Mouse (Mus musculus): ENCODE measurements at regions not wholly inside any gene's neighbourhood (a gene's known extent, or its start where the extent isn't known, plus 50 kb on each side); places are given as distances from the start of the nearest gene placed in this dataset.
A peak's percentile ranks its signal among the peaks of the same experiment; 100 is the strongest.

DNA sequence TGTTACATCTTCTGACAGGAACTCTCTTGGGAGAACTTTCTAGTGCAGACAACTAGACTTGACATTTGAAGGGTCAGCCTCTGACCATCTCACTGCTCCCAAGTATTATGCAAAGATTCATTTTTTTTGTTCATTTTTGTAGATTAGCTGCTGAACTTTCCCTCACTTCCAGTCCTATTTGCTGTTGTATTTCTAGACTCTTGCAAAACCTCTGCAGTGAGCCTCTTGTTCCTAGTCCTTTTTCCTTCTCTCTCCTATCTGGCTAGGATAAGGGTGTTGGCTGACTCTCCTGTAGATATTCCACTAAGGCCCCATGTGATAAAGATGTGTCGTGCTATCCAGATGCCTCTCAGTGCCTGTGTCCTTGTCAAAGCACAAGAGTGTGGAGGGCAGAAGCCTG, 198.5 kb upstream of the Cpeb2 start:
- H3K4me1 ChIP-seq (ENCODE audit: control insufficient read depth, insufficient read depth, low read length) = no peaks in the 10 kb centered on the region; the same call in 1 of the 2 replicates
- WGBS = 61% methylated on average over 1 of the region's 1 CpGs
- TF ChIP-seq CTCF (IDR thresholded peaks at IDR 0.05; ENCODE audit: control insufficient read depth, insufficient read depth, low read length) (no peak), POLR2A (IDR thresholded peaks at IDR 0.05; ENCODE audit: borderline replicate concordance, control insufficient read depth, low read depth, low read length) (no peak)
- no peak overlapping the region for H3K27ac ChIP-seq (ENCODE audit: control insufficient read depth, insufficient read depth, low read depth, low read length, poor library complexity)
- H3K4me3 ChIP-seq (replicated peaks; ENCODE audit: control insufficient read depth, low read depth, low read length) = no peak overlapping the region

DNA sequence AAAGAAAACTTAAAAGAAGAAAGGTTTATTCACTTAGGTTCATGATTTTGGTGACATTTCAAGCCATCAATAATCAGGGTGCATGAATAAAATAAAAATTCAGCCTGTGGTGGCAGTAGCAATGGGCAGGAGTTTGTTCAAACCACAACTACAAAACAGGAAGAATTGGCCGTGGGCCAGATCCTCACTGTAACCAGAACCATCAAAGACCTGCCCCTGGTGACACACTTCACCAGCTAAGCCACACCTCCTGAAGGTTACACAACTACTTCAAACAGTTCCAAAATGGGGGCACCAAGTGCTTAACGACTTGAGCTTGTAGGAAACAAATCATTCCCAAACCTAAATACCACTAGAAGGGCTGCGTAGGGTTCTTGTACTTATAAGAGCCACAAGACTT, 195.4 kb upstream of the Cpeb2 start:
- TF ChIP-seq POLR2A (IDR thresholded peaks at IDR 0.05; ENCODE audit: borderline replicate concordance, control insufficient read depth, low read depth, low read length) (no peak), CTCF (IDR thresholded peaks at IDR 0.05; ENCODE audit: control insufficient read depth, insufficient read depth, low read length) (no peak)
- no peak overlapping the region for H3K27ac ChIP-seq (ENCODE audit: control insufficient read depth, insufficient read depth, low read depth, low read length, poor library complexity)
- WGBS = 31% methylated on average over 3 of the region's 3 CpGs

DNA sequence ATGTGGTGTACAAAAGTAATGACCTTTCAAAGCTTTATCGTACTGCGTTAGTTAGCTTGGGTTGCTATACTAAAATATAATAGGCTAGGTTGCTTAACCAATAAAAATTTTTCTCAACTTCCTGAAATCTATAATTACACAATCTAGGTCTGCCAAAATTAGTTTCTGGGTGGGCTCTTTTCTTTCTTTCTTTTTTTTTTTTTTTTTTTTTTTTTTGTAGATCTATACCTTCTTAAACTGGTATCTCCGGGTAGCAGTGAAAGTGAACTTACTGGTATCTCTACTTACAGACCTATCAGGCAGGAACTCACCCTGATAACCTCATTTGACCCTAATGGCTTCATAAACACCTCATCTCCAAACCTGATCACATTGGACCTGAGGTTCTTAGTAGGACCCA, 193.4 kb upstream of the Cpeb2 start:
- WGBS = 36% methylated on average over 3 of the region's 3 CpGs
- Histone ChIP-seq H3K4me3 (replicated peaks; ENCODE audit: control insufficient read depth, low read depth, low read length) (no peak overlapping the region), H3K4me1 (ENCODE audit: control insufficient read depth, insufficient read depth, low read length) (peaks cover 2% of the 10 kb centered on the region; the same call in 1 of the 2 replicates), H3K27ac (ENCODE audit: control insufficient read depth, insufficient read depth, low read depth, low read length, poor library complexity) (no peak overlapping the region)
- TF ChIP-seq CTCF (IDR thresholded peaks at IDR 0.05; ENCODE audit: control insufficient read depth, insufficient read depth, low read length) = no peak
- no peak for TF ChIP-seq POLR2A (IDR thresholded peaks at IDR 0.05; ENCODE audit: borderline replicate concordance, control insufficient read depth, low read depth, low read length)

More for the DNA sequence above, 195.4 kb upstream of the Cpeb2 start:
- Histone ChIP-seq H3K4me1 (ENCODE audit: control insufficient read depth, insufficient read depth, low read length) (peaks cover 2% of the 10 kb centered on the region; the same call in 1 of the 2 replicates), H3K4me3 (replicated peaks; ENCODE audit: control insufficient read depth, low read depth, low read length) (no peak overlapping the region)

DNA sequence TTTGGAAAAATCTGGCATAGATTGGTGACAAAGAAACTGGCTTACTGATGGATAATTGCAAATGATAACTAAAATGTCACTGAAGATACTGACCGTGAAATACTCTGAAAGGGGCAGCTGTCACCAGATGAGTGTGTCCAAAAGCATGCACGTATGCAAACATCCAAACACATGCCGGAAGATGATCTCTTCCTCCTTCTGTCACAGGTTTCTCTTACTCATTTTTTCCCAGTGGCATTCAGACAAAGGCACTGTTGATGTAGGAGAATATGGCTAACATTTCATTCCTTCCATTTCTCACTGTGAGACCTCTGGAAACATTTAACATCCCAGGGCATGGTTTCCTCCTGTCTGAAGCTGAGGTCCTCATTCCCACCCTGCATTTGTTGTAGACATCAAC, 190.4 kb upstream of the Cpeb2 start:
- TF ChIP-seq POLR2A (IDR thresholded peaks at IDR 0.05; ENCODE audit: borderline replicate concordance, control insufficient read depth, low read depth, low read length) (no peak), CTCF (IDR thresholded peaks at IDR 0.05; ENCODE audit: control insufficient read depth, insufficient read depth, low read length) (no peak)
- H3K4me1 ChIP-seq (ENCODE audit: control insufficient read depth, insufficient read depth, low read length) = peaks cover 2% of the 10 kb centered on the region; the same call in 1 of the 2 replicates
- WGBS = 59% methylated on average over 3 of the region's 3 CpGs
- H3K27ac ChIP-seq (ENCODE audit: control insufficient read depth, insufficient read depth, low read depth, low read length, poor library complexity) = no peak overlapping the region
- no peak overlapping the region for H3K4me3 ChIP-seq (replicated peaks; ENCODE audit: control insufficient read depth, low read depth, low read length)

DNA sequence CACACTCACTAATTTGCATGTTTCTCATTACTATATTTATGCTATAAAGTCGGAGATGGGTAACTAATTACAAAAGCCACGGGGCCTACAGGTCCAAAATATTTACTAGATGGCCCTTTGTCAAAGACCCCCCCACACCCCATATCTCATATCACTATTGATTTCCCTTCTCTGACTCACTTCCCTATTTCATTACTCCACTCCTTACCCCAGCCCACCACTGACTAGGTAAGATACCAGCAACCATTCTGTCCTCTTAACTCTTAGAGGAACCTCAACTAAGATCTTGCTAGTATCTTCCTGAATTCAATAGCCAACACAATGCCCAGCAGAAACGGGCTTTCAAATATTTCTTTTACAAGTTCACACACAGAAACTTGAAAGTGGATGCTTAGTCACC, 187.1 kb upstream of the Cpeb2 start:
- H3K4me1 ChIP-seq (ENCODE audit: control insufficient read depth, insufficient read depth, low read length) = peaks cover 4% of the 10 kb centered on the region; the same call in 1 of the 2 replicates
- H3K4me3 ChIP-seq (replicated peaks; ENCODE audit: control insufficient read depth, low read depth, low read length) = no peak overlapping the region
- WGBS = 33% methylated on average over 3 of the region's 3 CpGs
- no peak overlapping the region for H3K27ac ChIP-seq (ENCODE audit: control insufficient read depth, insufficient read depth, low read depth, low read length, poor library complexity)
- no peak for TF ChIP-seq POLR2A (IDR thresholded peaks at IDR 0.05; ENCODE audit: borderline replicate concordance, control insufficient read depth, low read depth, low read length)
- no peak for TF ChIP-seq CTCF (IDR thresholded peaks at IDR 0.05; ENCODE audit: control insufficient read depth, insufficient read depth, low read length)

DNA sequence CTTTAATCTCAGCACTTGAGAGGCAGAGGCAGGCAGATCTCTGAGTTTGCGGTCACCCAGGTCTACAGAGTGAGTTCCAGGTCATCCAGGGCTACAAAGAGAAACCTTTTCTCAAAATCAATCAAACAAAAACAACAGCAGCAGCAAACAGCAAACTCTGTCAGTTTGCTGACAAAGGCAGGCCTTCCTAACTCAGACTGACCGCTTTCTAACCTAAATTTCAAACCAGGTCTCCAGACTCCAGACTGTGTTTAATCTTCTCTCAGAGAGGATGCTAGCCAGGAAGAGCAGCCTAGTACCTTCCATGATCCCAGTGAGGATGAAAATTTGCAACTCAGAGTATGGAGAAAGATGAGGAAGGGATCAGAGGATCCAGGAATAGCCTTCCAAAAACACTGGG, 185.7 kb upstream of the Cpeb2 start:
- H3K27ac ChIP-seq (ENCODE audit: control insufficient read depth, insufficient read depth, low read depth, low read length, poor library complexity) = no peak overlapping the region
- TF ChIP-seq POLR2A (IDR thresholded peaks at IDR 0.05; ENCODE audit: borderline replicate concordance, control insufficient read depth, low read depth, low read length) (no peak), CTCF (IDR thresholded peaks at IDR 0.05; ENCODE audit: control insufficient read depth, insufficient read depth, low read length) (no peak)
- WGBS = 90% methylated on average over 2 of the region's 2 CpGs
- H3K4me1 ChIP-seq (ENCODE audit: control insufficient read depth, insufficient read depth, low read length) = peaks cover 4% of the 10 kb centered on the region; the same call in 1 of the 2 replicates
- no peak overlapping the region for H3K4me3 ChIP-seq (replicated peaks; ENCODE audit: control insufficient read depth, low read depth, low read length)

DNA sequence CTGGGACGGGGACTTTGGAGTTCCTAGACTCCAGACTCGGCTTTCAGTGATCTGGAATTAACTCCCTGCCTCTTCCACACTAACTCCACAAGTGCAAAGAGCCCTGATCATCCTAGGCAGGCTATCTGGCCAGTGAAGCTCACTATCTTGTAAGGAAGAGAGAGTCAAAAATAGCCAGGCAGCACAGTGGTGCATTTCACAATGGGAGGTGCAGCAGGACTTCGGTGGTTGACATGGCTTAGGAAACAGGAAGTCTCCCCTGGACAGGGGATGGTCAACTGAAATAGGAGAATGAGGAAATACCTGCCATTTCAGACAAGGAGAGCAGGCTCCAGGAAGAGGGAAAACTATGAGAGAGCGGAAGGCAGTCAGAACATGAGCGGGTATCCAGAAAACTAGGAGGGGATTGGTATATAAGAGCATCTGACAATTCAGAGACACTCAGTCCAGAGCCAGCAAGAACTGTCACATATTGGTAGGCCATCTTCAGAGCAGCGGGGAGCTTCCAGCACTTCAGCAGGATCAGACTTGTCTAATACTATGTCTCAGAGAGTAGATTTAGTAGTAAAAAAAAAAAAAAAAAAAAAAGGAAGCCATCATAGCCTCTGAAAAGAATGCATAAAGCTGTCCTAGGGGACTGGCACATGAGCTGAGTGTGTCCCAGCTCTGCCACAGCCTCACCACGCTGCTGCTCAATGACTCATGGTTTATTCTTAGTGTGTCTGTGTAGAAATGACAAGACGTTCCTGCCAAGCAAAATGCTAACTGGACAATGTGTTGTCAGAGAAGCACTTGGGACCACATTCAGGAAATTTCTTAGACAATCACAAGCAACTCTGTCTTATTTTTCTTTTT, 184.5 kb upstream of the Cpeb2 start:
- Histone ChIP-seq H3K4me1 (ENCODE audit: control insufficient read depth, insufficient read depth, low read length) (peaks cover 4% of the 10 kb centered on the region; the same call in 1 of the 2 replicates), H3K27ac (ENCODE audit: control insufficient read depth, insufficient read depth, low read depth, low read length, poor library complexity) (peak overlapping the region; percentile 70; the same call in 1 of the 2 replicates), H3K4me3 (replicated peaks; ENCODE audit: control insufficient read depth, low read depth, low read length) (no peak overlapping the region)
- TF ChIP-seq CTCF (IDR thresholded peaks at IDR 0.05; ENCODE audit: control insufficient read depth, insufficient read depth, low read length) = no peak
- 26% methylated on average over 8 of the region's 8 CpGs for WGBS

DNA sequence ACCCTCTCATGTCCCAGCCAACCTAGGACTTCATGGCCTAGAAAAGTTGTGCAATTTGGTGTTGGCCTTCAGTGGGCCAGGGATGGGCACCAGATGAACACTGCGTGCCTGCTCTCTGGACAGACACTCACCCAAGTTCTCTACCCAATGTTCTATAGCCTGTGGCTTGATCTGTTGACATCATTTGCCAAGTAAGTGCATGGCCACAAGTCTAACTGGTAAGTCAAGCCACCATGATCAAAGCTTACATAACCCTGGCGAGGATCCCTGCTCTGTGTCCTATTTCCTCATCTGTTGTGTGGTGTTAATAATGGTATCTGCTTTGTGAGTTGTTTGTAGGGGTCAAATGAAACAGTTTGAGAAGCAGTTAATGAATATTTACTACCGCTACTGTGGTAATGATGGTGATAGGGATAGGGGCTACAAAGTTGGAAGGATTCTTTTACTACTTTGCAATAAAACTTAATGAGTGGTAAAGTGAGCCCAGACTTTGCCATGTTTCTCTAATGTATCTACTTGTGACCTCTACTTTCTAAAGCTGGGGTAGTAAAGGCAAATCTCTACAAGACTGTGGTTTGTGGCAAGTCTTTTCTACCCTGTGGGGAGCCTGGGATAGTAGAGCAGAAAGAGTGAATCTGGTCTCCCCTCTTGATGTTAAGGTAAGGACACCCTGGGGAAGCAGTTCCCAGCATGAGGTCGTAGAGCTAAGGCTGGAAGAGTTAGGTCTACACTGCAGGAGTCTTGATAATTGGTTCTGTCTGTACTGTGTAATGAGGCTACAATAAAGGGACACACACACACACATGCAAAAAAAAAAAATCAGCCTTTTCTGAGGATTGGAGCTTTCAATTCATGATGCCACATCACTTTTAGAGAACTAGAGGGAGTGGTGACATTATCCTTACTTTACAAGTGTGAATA, 183.3 kb upstream of the Cpeb2 start:
- H3K27ac ChIP-seq (ENCODE audit: control insufficient read depth, insufficient read depth, low read depth, low read length, poor library complexity) = no peak overlapping the region
- H3K4me3 ChIP-seq (replicated peaks; ENCODE audit: control insufficient read depth, low read depth, low read length) = no peak overlapping the region
- 72% methylated on average over 4 of the region's 4 CpGs for WGBS
- TF ChIP-seq CTCF (IDR thresholded peaks at IDR 0.05; ENCODE audit: control insufficient read depth, insufficient read depth, low read length) = no peak
- no peak for TF ChIP-seq POLR2A (IDR thresholded peaks at IDR 0.05; ENCODE audit: borderline replicate concordance, control insufficient read depth, low read depth, low read length)
- peaks cover 4% of the 10 kb centered on the region; the same call in 1 of the 2 replicates for H3K4me1 ChIP-seq (ENCODE audit: control insufficient read depth, insufficient read depth, low read length)

All from bone marrow, adult 2 months (tissue).